ENCODE assay signal across 8 mouse cellular contexts in the genomic region with DNA sequence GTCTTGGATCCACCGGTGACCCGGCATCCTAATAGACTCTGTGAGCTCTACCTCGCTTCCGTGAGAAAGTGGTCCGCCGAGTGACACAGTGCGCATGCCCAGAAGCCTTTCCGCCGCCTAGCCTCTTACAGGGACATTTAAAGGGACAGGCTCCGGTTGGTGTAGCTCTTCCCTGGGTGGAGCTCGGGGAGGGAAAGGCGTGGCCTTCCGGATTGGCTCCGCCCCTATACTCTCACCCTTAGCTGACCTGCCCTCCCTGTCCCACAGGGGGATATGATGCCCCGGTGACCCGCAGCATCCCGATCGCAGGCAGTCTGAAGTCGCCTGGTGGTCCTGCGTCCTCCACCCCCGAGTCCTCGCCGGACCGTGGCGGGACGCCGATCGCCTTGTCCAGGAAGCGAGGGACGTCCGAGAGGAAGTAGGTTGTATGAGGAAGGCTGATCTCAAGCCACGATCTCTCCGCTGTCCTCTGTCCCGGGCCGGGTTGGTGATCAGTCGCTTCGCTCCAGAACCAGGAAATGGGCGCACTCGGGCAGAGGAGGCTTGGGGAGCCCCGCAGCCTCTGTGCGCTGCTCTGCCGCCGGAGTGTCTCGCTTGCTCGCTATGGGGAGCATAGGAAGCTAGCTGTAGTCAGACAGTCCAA. TPM values are rescaled to one million over a fixed set of nuclear protein-coding genes. Genes with fewer than 3 reads are reported as not detected.
DNase-seq lines count a peak whose midpoint lies in the region; ATAC-seq lines count a peak whose summit lies in the region.

A gene (minus strand): TSS at position 139 of the 643 bp plus-strand sequence.
A gene (plus strand): TSS at position 235 of the 643 bp plus-strand sequence.

- H3K4me2 ChIP-seq in hindbrain, embryonic 15.5 days: peak within 1 kb of the TSS; percentile 81

- ATAC-seq in hindbrain, embryonic 15.5 days (ENCODE audit: low FRiP score, low read depth): peak; percentile 98

- under 1% methylated on average over 45 of the region's 45 CpGs for WGBS in hindbrain, embryonic 15.5 days

- no peaks in the 10 kb centered on the region for H3K9me3 ChIP-seq in hindbrain, embryonic 15.5 days

- H3K4me3 ChIP-seq in hindbrain, embryonic 15.5 days: peak within 1 kb of the TSS; percentile 87

- no peaks in the 10 kb centered on the region for H3K27me3 ChIP-seq in hindbrain, embryonic 15.5 days

- H3K27ac ChIP-seq in hindbrain, embryonic 15.5 days (replicated peaks): peak within 1 kb of the TSS; percentile 74

- H3K36me3 ChIP-seq in hindbrain, embryonic 15.5 days: no peaks in the 10 kb centered on the region

- H3K4me1 ChIP-seq in hindbrain, embryonic 15.5 days (replicated peaks): peaks cover 12% of the 10 kb centered on the region; the same call in 1 of the 2 replicates

- peak; percentile 93 for DNase-seq in T-cell, adult 2 months (ENCODE audit: low spot score)
- DNase-seq in cerebellum, postnatal 36 days: peak; percentile 87 to 89
- DNase-seq in frontal cortex, postnatal 36 days (ENCODE audit: low spot score in 2 of 2): peak; percentile 90 to 92
- peak; percentile 89 for DNase-seq in left cerebral cortex, adult 11 months (ENCODE audit: low spot score)
- DNase-seq in lung, postnatal 4 days: peak; percentile 95
- DNase-seq in retina, postnatal 7 days (ENCODE audit: low read depth, low spot score): peak; percentile 91
- peak; percentile 86 for DNase-seq in urinary bladder, adult 2 months (ENCODE audit: low spot score)

- H3K9ac ChIP-seq in hindbrain, embryonic 15.5 days: peak within 1 kb of the TSS; percentile 52

RNA-seq across cellular contexts. Expression of the first gene that starts in this region (rescaled TPM):
- polyA plus RNA-seq in hindbrain, embryonic 15.5 days (2015; fragmentation: Nextera tagmentation; extraction: Ambion mirVana): 5.8 and 6.2 TPM in 2 replicates
- polyA plus RNA-seq in urinary bladder, adult 2 months (2012; rRNA removed): 4.2 and 5.0 TPM in 2 replicates

RNA-seq across cellular contexts. Expression of the second gene that starts in this region (rescaled TPM):
- 2.1 and 2.3 TPM in 2 replicates for polyA plus RNA-seq in hindbrain, embryonic 15.5 days (2015; fragmentation: Nextera tagmentation; extraction: Ambion mirVana)
- 13.6 and 14.2 TPM in 2 replicates for polyA plus RNA-seq in urinary bladder, adult 2 months (2012; rRNA removed)

Comparison
In these comparisons a context has a peak if more than half of its experiments do, and no peak if none do; other contexts are left out.
1. Peak in every context shown above with its lines: DNase-seq, ATAC-seq, H3K4me3 ChIP-seq and H3K27ac ChIP-seq.